Mouse (Mus musculus) neural tube, embryonic 15.5 days (tissue): ENCODE measurements at regions not wholly inside any gene's neighbourhood (a gene's known extent, or its start where the extent isn't known, plus 50 kb on each side); places are given as distances from the start of the nearest gene placed in this dataset.

Experiments
- ATAC-seq: fragments of 200-750 bp; cut with Nextera tagmentation; 2 replicates; pipeline ENCODE4 v1.8.0; 2017; ENCODE audit warnings: mild to moderate bottlenecking, moderate TSS enrichment, moderate library complexity; ENCODE audit not compliant: low FRiP score
- H3K27ac ChIP-seq: fragments of 300-500 bp; sonication (generic); replicated peaks from 2 replicates; pipeline ENCODE4 v1.5.1; 2015; ENCODE audit warnings: mild to moderate bottlenecking, inconsistent platforms
- H3K27me3 ChIP-seq: fragments of 300-500 bp; sonication (generic); replicated peaks from 2 replicates; pipeline ENCODE4 v1.6.1; 2015; ENCODE audit warnings: inconsistent platforms
- H3K36me3 ChIP-seq: fragments of 300-500 bp; sonication (generic); 2 replicates; pipeline ENCODE4 v1.6.1; 2015; ENCODE audit warnings: inconsistent platforms
- H3K4me1 ChIP-seq: fragments of 300-500 bp; sonication (generic); 2 replicates; pipeline ENCODE4 v1.6.1; 2015; ENCODE audit warnings: inconsistent platforms
- H3K4me2 ChIP-seq: fragments of 300-500 bp; sonication (generic); 2 replicates; pipeline ENCODE4 v1.6.1; 2015; ENCODE audit warnings: inconsistent platforms, mild to moderate bottlenecking, moderate library complexity
- H3K4me3 ChIP-seq: fragments of 300-500 bp; sonication (generic); replicated peaks from 2 replicates; pipeline ENCODE4 v1.5.1; 2015; ENCODE audit warnings: mild to moderate bottlenecking, inconsistent platforms
- H3K9ac ChIP-seq: fragments of 300-500 bp; sonication (generic); replicated peaks from 2 replicates; pipeline ENCODE4 v1.6.1; 2015; ENCODE audit warnings: mild to moderate bottlenecking, inconsistent platforms
- H3K9me3 ChIP-seq: fragments of 300-500 bp; sonication (generic); replicated peaks from 2 replicates; pipeline ENCODE4 v1.6.1; 2016; ENCODE audit warnings: inconsistent platforms
- WGBS: fragments of 180-500 bp; shearing (Covaris S2); methylation state at CpG from one replicate; pipeline ENCODE4 v1.1.7; 2015; ENCODE audit warnings: mixed read lengths; 5-methylcytosine and 5-hydroxymethylcytosine counted together

- Histone ChIP-seq H3K4me2 (no peak overlapping the region), H3K9ac (no peak overlapping the region), H3K27me3 (0 out of 2 replicates have a peak, but pooled peaks cover 7% of the 10 kb centered on the region), H3K9me3 (no peaks in the 10 kb centered on the region), H3K4me1 (no peaks in the 10 kb centered on the region), H3K27ac (no peak overlapping the region), H3K36me3 (no peaks in the 10 kb centered on the region), H3K4me3 (no peak overlapping the region)
- WGBS, result 71% methylated on average over 2 of the region's 2 CpGs
- no peak for ATAC-seq
Observed at GRCm38 (mm10) chr6:100945796-100946195, 112.4 kb downstream of the Ppp4r2 start.

GRCm38 (mm10) chr6:100948340-100948739 lies 114.9 kb downstream of the Ppp4r2 start:
- no peak for ATAC-seq
- 54% methylated on average over 7 of the region's 7 CpGs for WGBS
- H3K4me3 ChIP-seq, result no peak overlapping the region

GRCm38 (mm10) chr6:100951646-100952045 lies 118.2 kb downstream of the Ppp4r2 start:
- no peaks in the 10 kb centered on the region for H3K9me3 ChIP-seq
- WGBS, result 89% methylated on average over 5 of the region's 5 CpGs
- no peak for ATAC-seq
- H3K36me3 ChIP-seq, result no peaks in the 10 kb centered on the region
- H3K9ac ChIP-seq, result no peak overlapping the region
- H3K4me3 ChIP-seq, result no peak overlapping the region
- H3K4me1 ChIP-seq, result no peaks in the 10 kb centered on the region
- H3K4me2 ChIP-seq, result no peak overlapping the region
- H3K27me3 ChIP-seq, result 0 out of 2 replicates have a peak, but pooled peaks cover 10% of the 10 kb centered on the region
- H3K27ac ChIP-seq, result no peak overlapping the region

More at GRCm38 (mm10) chr6:100948340-100948739, 114.9 kb downstream of the Ppp4r2 start:
- Histone ChIP-seq H3K27ac (no peak overlapping the region), H3K4me2 (no peak overlapping the region), H3K36me3 (no peaks in the 10 kb centered on the region), H3K9me3 (no peaks in the 10 kb centered on the region), H3K27me3 (0 out of 2 replicates have a peak, but pooled peaks cover 7% of the 10 kb centered on the region), H3K4me1 (no peaks in the 10 kb centered on the region), H3K9ac (no peak overlapping the region)

- H3K27me3 ChIP-seq, result 0 out of 2 replicates have a peak, but pooled peaks cover 10% of the 10 kb centered on the region
- no peak overlapping the region for H3K4me3 ChIP-seq
- no peak overlapping the region for H3K4me2 ChIP-seq
- H3K4me1 ChIP-seq, result no peaks in the 10 kb centered on the region
- no peak; the same call in 1 of the 2 replicates for ATAC-seq
- H3K36me3 ChIP-seq, result no peaks in the 10 kb centered on the region
- H3K9me3 ChIP-seq, result no peaks in the 10 kb centered on the region
- no peak overlapping the region for H3K9ac ChIP-seq
- H3K27ac ChIP-seq, result no peak overlapping the region
Observed at GRCm38 (mm10) chr6:100952470-100952869, 119.0 kb downstream of the Ppp4r2 start.

- WGBS, result 89% methylated on average over 10 of the region's 10 CpGs
- no peak overlapping the region for H3K4me3 ChIP-seq
- no peak overlapping the region for H3K9ac ChIP-seq
- H3K4me1 ChIP-seq, result peaks cover 7% of the 10 kb centered on the region; the same call in 1 of the 2 replicates
- no peaks in the 10 kb centered on the region for H3K36me3 ChIP-seq
- H3K27me3 ChIP-seq, result 0 out of 2 replicates have a peak, but pooled peaks cover 10% of the 10 kb centered on the region
- no peak for ATAC-seq
- no peak overlapping the region for H3K4me2 ChIP-seq
- no peak overlapping the region for H3K27ac ChIP-seq
- no peaks in the 10 kb centered on the region for H3K9me3 ChIP-seq
Observed at GRCm38 (mm10) chr6:100954563-100954962, 121.1 kb downstream of the Ppp4r2 start.

- no peak for ATAC-seq
- Histone ChIP-seq H3K36me3 (no peaks in the 10 kb centered on the region), H3K4me3 (no peak overlapping the region), H3K27me3 (0 out of 2 replicates have a peak, but pooled peaks cover 3% of the 10 kb centered on the region), H3K4me2 (no peak overlapping the region), H3K4me1 (peaks cover 9% of the 10 kb centered on the region), H3K27ac (no peak overlapping the region), H3K9me3 (no peaks in the 10 kb centered on the region), H3K9ac (no peak overlapping the region)
- WGBS, result 85% methylated on average over 5 of the region's 5 CpGs
Observed at GRCm38 (mm10) chr6:100966481-100966880, 133.1 kb downstream of the Ppp4r2 start.

GRCm38 (mm10) chr6:100968080-100968856 lies 134.8 kb downstream of the Ppp4r2 start:
- H3K4me1 ChIP-seq, result peaks cover 15% of the 10 kb centered on the region
- H3K9ac ChIP-seq, result no peak overlapping the region
- WGBS, result 82% methylated on average over 12 of the region's 12 CpGs
- no peaks in the 10 kb centered on the region for H3K36me3 ChIP-seq
- no peaks in the 10 kb centered on the region for H3K9me3 ChIP-seq
- no peak overlapping the region for H3K4me2 ChIP-seq
- 0 out of 2 replicates have a peak, but pooled peaks cover 3% of the 10 kb centered on the region for H3K27me3 ChIP-seq
- H3K4me3 ChIP-seq, result no peak overlapping the region
- no peak for ATAC-seq
- H3K27ac ChIP-seq, result no peak overlapping the region

- Histone ChIP-seq H3K4me1 (peaks cover 15% of the 10 kb centered on the region), H3K27ac (no peak overlapping the region), H3K9ac (no peak overlapping the region), H3K4me2 (no peak overlapping the region), H3K4me3 (no peak overlapping the region), H3K27me3 (0 out of 2 replicates have a peak, but pooled peaks cover 3% of the 10 kb centered on the region), H3K9me3 (no peaks in the 10 kb centered on the region), H3K36me3 (no peaks in the 10 kb centered on the region)
- 73% methylated on average over 1 of the region's 1 CpGs for WGBS
- ATAC-seq, result no peak
Observed at GRCm38 (mm10) chr6:100968960-100969359, 135.5 kb downstream of the Ppp4r2 start.

GRCm38 (mm10) chr6:100970810-100971447 lies 137.5 kb downstream of the Ppp4r2 start:
- H3K36me3 ChIP-seq, result no peaks in the 10 kb centered on the region
- 0 out of 2 replicates have a peak, but pooled peaks cover 3% of the 10 kb centered on the region for H3K27me3 ChIP-seq
- WGBS, result 38% methylated on average over 8 of the region's 8 CpGs
- H3K4me2 ChIP-seq, result no peak overlapping the region
- no peaks in the 10 kb centered on the region for H3K9me3 ChIP-seq
- no peak overlapping the region for H3K4me3 ChIP-seq
- ATAC-seq, result peak; percentile 78
- H3K9ac ChIP-seq, result no peak overlapping the region
- H3K4me1 ChIP-seq, result peaks cover 18% of the 10 kb centered on the region
- no peak overlapping the region for H3K27ac ChIP-seq

GRCm38 (mm10) chr6:100971462-100971955 lies 138.1 kb downstream of the Ppp4r2 start:
- WGBS, result 44% methylated on average over 6 of the region's 6 CpGs
- no peak overlapping the region for H3K9ac ChIP-seq
- H3K4me1 ChIP-seq, result peaks cover 24% of the 10 kb centered on the region
- ATAC-seq, result 0 out of 2 replicates have a peak, but pooled peaks have one; percentile 8
- H3K4me3 ChIP-seq, result no peak overlapping the region
- H3K27ac ChIP-seq, result peak overlapping the region; percentile 41; the same call in 1 of the 2 replicates
- no peak overlapping the region for H3K4me2 ChIP-seq
- no peaks in the 10 kb centered on the region for H3K9me3 ChIP-seq
- H3K36me3 ChIP-seq, result no peaks in the 10 kb centered on the region
- H3K27me3 ChIP-seq, result 0 out of 2 replicates have a peak, but pooled peaks cover 3% of the 10 kb centered on the region

GRCm38 (mm10) chr6:100973366-100974090 lies 140.1 kb downstream of the Ppp4r2 start:
- 64% methylated on average over 9 of the region's 9 CpGs for WGBS

More at GRCm38 (mm10) chr6:100973366-100974090, 140.1 kb downstream of the Ppp4r2 start:
- H3K4me3 ChIP-seq, result no peak overlapping the region
- H3K36me3 ChIP-seq, result no peaks in the 10 kb centered on the region
- H3K9ac ChIP-seq, result no peak overlapping the region
- H3K9me3 ChIP-seq, result no peaks in the 10 kb centered on the region
- no peak overlapping the region for H3K4me2 ChIP-seq
- peaks cover 37% of the 10 kb centered on the region for H3K4me1 ChIP-seq
- H3K27me3 ChIP-seq, result no peaks in the 10 kb centered on the region
- ATAC-seq, result no peak
- H3K27ac ChIP-seq, result no peak overlapping the region
